Mouse (Mus musculus) CH12.LX (cell line): Measurements from ENCODE around the gene Dcst2. TPM values are rescaled to one million over a fixed set of nuclear protein-coding genes. Genes with fewer than 3 reads are reported as not detected.

Experiments
- DNase-seq: peaks from one replicate; pipeline ENCODE4 v3.0.0-alpha.2; 2013; ENCODE audit errors: extremely low read depth
- H3K27ac ChIP-seq: 2 replicates; pipeline ENCODE4 v1.5.1; 2012; ENCODE audit warnings: low read depth, mild to moderate bottlenecking, control low read depth, moderate library complexity; ENCODE audit not compliant: insufficient read depth
- H3K27me3 ChIP-seq: replicated peaks from 2 replicates; pipeline ENCODE3; 2012; ENCODE audit warnings: inconsistent platforms
- H3K36me3 ChIP-seq, 2 experiments: replicated peaks in 1 of 2; 2 replicates each; pipeline versions ENCODE3 to v1.6.1; 2012; ENCODE audit warnings: inconsistent platforms in 1 of 2, low read length in 1 of 2, mild to moderate bottlenecking in 1 of 2, mixed read lengths in 1 of 2, moderate library complexity in 1 of 2; ENCODE audit not compliant: control insufficient read depth in 1 of 2, insufficient read depth in 1 of 2
- H3K4me1 ChIP-seq, 2 experiments: 2 replicates each; pipeline ENCODE4 v1.6.1; 2012; ENCODE audit warnings: inconsistent platforms in 1 of 2, moderate library complexity in 1 of 2; ENCODE audit not compliant: insufficient read depth in 2 of 2, control insufficient read depth in 1 of 2
- H3K4me2 ChIP-seq: 2 replicates; pipeline ENCODE4 v1.6.1; 2012; ENCODE audit warnings: low read depth, mild to moderate bottlenecking, control low read depth; ENCODE audit not compliant: poor library complexity, insufficient read depth, severe bottlenecking
- H3K4me3 ChIP-seq, 3 experiments: fragments of 150-350 bp in 1 of 3; sonication (generic) in 1 of 3; replicated peaks in 1 of 3; 2 replicates each; pipeline versions ENCODE3 to v1.5.1; 2011 to 2012; ENCODE audit warnings: low read depth in 2 of 3, low read length in 2 of 3, mild to moderate bottlenecking in 2 of 3, moderate library complexity in 2 of 3, control low read depth in 1 of 3, improper control_type of control experiment in 1 of 3, inconsistent platforms in 1 of 3, mixed read lengths in 1 of 3; ENCODE audit not compliant: poor library complexity in 1 of 3
- H3K79me2 ChIP-seq: replicated peaks from 2 replicates; pipeline ENCODE4 v1.6.1; 2012; ENCODE audit warnings: mild to moderate bottlenecking, moderate library complexity; ENCODE audit not compliant: control insufficient read depth, poor library complexity, insufficient read depth, severe bottlenecking; ENCODE audit errors: extremely low read depth
- H3K9ac ChIP-seq: 2 replicates; pipeline ENCODE4 v1.6.1; 2012; ENCODE audit warnings: low read depth, mild to moderate bottlenecking, control low read depth, moderate library complexity; ENCODE audit not compliant: insufficient read depth
- H3K9me3 ChIP-seq: replicated peaks from 2 replicates; pipeline ENCODE3; 2012; ENCODE audit warnings: low read length, inconsistent platforms, mixed read lengths
- BHLHE40 ChIP-seq: IDR thresholded peaks from 2 replicates; pipeline ENCODE4 v1.6.1; 2011; ENCODE audit warnings: mild to moderate bottlenecking, low read depth, low read length, improper control_type of control experiment
- CHD1 ChIP-seq: IDR thresholded peaks from 2 replicates; pipeline ENCODE4 v1.6.1; 2012; ENCODE audit warnings: low read depth, low read length, improper control_type of control experiment, inconsistent platforms
- CTCF ChIP-seq, 2 experiments: IDR thresholded peaks in 1 of 2; conservative IDR thresholded peaks in 1 of 2; 2 replicates each; pipeline ENCODE4 v1.5.1; 2011 to 2012; ENCODE audit warnings: low read depth in 2 of 2, low read length in 2 of 2, improper control_type of control experiment in 1 of 2, inconsistent platforms in 1 of 2, mild to moderate bottlenecking in 1 of 2, moderate library complexity in 1 of 2
- ELF1 ChIP-seq: IDR thresholded peaks from 2 replicates; pipeline ENCODE4 v1.6.1; 2014; ENCODE audit warnings: low read depth, mild to moderate bottlenecking, inconsistent platforms, low read length, improper control_type of control experiment
- EP300 ChIP-seq: IDR thresholded peaks from 2 replicates; pipeline ENCODE4 v1.6.1; 2011; ENCODE audit warnings: low read length, improper control_type of control experiment
- GABPA ChIP-seq: IDR thresholded peaks from 2 replicates; pipeline ENCODE4 v1.6.1; 2012; ENCODE audit warnings: low read depth, low read length, improper control_type of control experiment, inconsistent platforms; ENCODE audit not compliant: insufficient replicate concordance
- HCFC1 ChIP-seq: IDR thresholded peaks from 2 replicates; pipeline ENCODE4 v1.6.1; 2012; ENCODE audit warnings: low read depth, mild to moderate bottlenecking, inconsistent platforms, low read length, improper control_type of control experiment
- JUND ChIP-seq: conservative IDR thresholded peaks from 2 replicates; pipeline ENCODE4 v1.6.1; 2011; ENCODE audit warnings: low read depth, low read length, improper control_type of control experiment
- KAT2A ChIP-seq: IDR thresholded peaks from 2 replicates; pipeline ENCODE4 v1.6.1; 2012; ENCODE audit warnings: low read length, improper control_type of control experiment, inconsistent platforms; ENCODE audit not compliant: insufficient replicate concordance
- MAZ ChIP-seq: IDR thresholded peaks from 2 replicates; pipeline ENCODE4 v1.6.1; 2012; ENCODE audit warnings: low read depth, mild to moderate bottlenecking, inconsistent platforms, low read length, improper control_type of control experiment, moderate library complexity
- MEF2A ChIP-seq: IDR thresholded peaks from 2 replicates; pipeline ENCODE4 v1.6.1; 2014; ENCODE audit warnings: low read depth, mild to moderate bottlenecking, inconsistent platforms, low read length, improper control_type of control experiment, borderline replicate concordance
- MXI1 ChIP-seq: IDR thresholded peaks from 2 replicates; pipeline ENCODE4 v1.6.1; 2011; ENCODE audit warnings: mild to moderate bottlenecking, low read depth, low read length, improper control_type of control experiment
- MYC ChIP-seq: IDR thresholded peaks from 2 replicates; pipeline ENCODE4 v1.6.1; 2011; ENCODE audit warnings: low read depth, mild to moderate bottlenecking, improper control_type of control experiment, low read length
- NELFE ChIP-seq: IDR thresholded peaks from 2 replicates; pipeline ENCODE4 v1.6.1; 2011; ENCODE audit warnings: low read depth, low read length, improper control_type of control experiment
- NRF1 ChIP-seq: IDR thresholded peaks from 2 replicates; pipeline ENCODE4 v1.6.1; 2014; ENCODE audit warnings: low read depth, mild to moderate bottlenecking, inconsistent platforms, low read length, improper control_type of control experiment, moderate library complexity
- POLR2A ChIP-seq: IDR thresholded peaks from 2 replicates; pipeline ENCODE4 v1.6.1; 2011; ENCODE audit warnings: low read depth, mild to moderate bottlenecking, improper control_type of control experiment, low read length
- RCOR1 ChIP-seq: conservative IDR thresholded peaks from 2 replicates; pipeline ENCODE4 v1.6.1; 2012; ENCODE audit warnings: low read depth, mild to moderate bottlenecking, inconsistent platforms, low read length, improper control_type of control experiment
- SIN3A ChIP-seq: IDR thresholded peaks from 2 replicates; pipeline ENCODE4 v1.6.1; 2012; ENCODE audit warnings: low read length, improper control_type of control experiment, inconsistent platforms
- SMC3 ChIP-seq: IDR thresholded peaks from 2 replicates; pipeline ENCODE4 v1.6.1; 2011; ENCODE audit warnings: low read depth, low read length, improper control_type of control experiment
- TBP ChIP-seq: conservative IDR thresholded peaks from 2 replicates; pipeline ENCODE4 v1.6.1; 2011; ENCODE audit warnings: low read depth, low read length, improper control_type of control experiment
- TCF12 ChIP-seq: IDR thresholded peaks from 2 replicates; pipeline ENCODE4 v1.6.1; 2014; ENCODE audit warnings: low read depth, mild to moderate bottlenecking, inconsistent platforms, low read length, improper control_type of control experiment
- ZKSCAN1 ChIP-seq: IDR thresholded peaks from 2 replicates; pipeline ENCODE4 v1.6.1; 2012; ENCODE audit warnings: low read depth, inconsistent platforms, low read length, improper control_type of control experiment, borderline replicate concordance
- ZMIZ1 ChIP-seq: IDR thresholded peaks from 2 replicates; pipeline ENCODE4 v1.6.1; 2012; ENCODE audit warnings: low read depth, mild to moderate bottlenecking, inconsistent platforms, low read length, improper control_type of control experiment
- dilution Hi-C: fragments of 300-500 bp; cut with MboI; formaldehyde crosslinking; loops from 2 replicates; pipeline ENCODE4 v1.14.3; 2020; ENCODE audit warnings: low sequenced_read_pairs; ENCODE audit not compliant: extremely low pct_unique_long_range_greater_than_20kb, extremely low pct_ligation_motif_present
- in situ Hi-C: fragments of 300-500 bp; cut with MboI; formaldehyde crosslinking; loops from 3 replicates; pipeline ENCODE4 v1.14.3; 2019; ENCODE audit warnings: low sequenced_read_pairs, low pct_ligation_motif_present, low pct_unique_long_range_greater_than_20kb, mixed read lengths
- polyA plus RNA-seq: library from polyadenylated mRNA; unstranded; fragments of >175 nt; gene quantifications from 2 replicates; pipeline ENCODE4 v1.2.1, GENCODE M21; 2012; ENCODE audit warnings: low read depth; ENCODE audit not compliant: insufficient read length
- total RNA-seq, 2 experiments: library from RNA; depleted of rRNA; stranded (reverse); fragments of 300-350 nt in 1 of 2; fragments of >200 nt in 1 of 2; gene quantifications; 2 replicates each; pipeline ENCODE4 v1.2.3; 2012 to 2014

Gene Dcst2
- total and polyA plus RNA-seq, 3 experiments, result 0.10 TPM; not detected in 2

GRCm38 (mm10) chr3:89314791-89315190 is 47.0 kb upstream of the Dcst2 start:
- H3K9me3 ChIP-seq, result peaks cover 5% of the 10 kb centered on the region
- TF ChIP-seq ZKSCAN1 (no peak), KAT2A (no peak)
- TF ChIP-seq, all 38 proteins: peak for 0
- 0 out of 2 replicates have a peak overlapping the region, but pooled peaks have one; percentile 58 for H3K4me2 ChIP-seq
- dilution Hi-C loops, result no loop called here
- H3K4me3 ChIP-seq, result peak overlapping the region in 2 of 3 experiments; percentile 45 to 50
- in situ Hi-C loops, result no loop called here
- H3K79me2 ChIP-seq, result no peaks in the 10 kb centered on the region
- H3K27me3 ChIP-seq, result peaks cover 29% of the 10 kb centered on the region
- H3K4me1 ChIP-seq, result peaks cover 25 to 56% of the 10 kb centered on the region in 2 experiments
- H3K27ac ChIP-seq, result no peak overlapping the region
- no peak for DNase-seq
- H3K9ac ChIP-seq, result no peak overlapping the region
- no peaks in the 10 kb centered on the region for H3K36me3 ChIP-seq

GRCm38 (mm10) chr3:89315195-89315929 is 46.4 kb upstream of the Dcst2 start:
- Histone ChIP-seq H3K4me1 (peaks cover 25 to 56% of the 10 kb centered on the region in 2 experiments), H3K4me2 (peak overlapping the region; percentile 58), H3K27ac (no peak overlapping the region), H3K9me3 (peaks cover 5% of the 10 kb centered on the region), H3K79me2 (no peaks in the 10 kb centered on the region), H3K9ac (peak overlapping the region; percentile 15; the same call in 1 of the 2 replicates), H3K4me3 (peak overlapping the region; percentile 30 to 50 (median 45)), H3K36me3 (no peaks in the 10 kb centered on the region), H3K27me3 (peaks cover 34% of the 10 kb centered on the region)
- peak; percentile 68 for DNase-seq
- dilution Hi-C loops (no loop called here), in situ Hi-C loops (no loop called here)
- TF ChIP-seq JUND (no peak), ELF1 (peak; percentile 17; the same call in 1 of the 2 replicates), EP300 (no peak), HCFC1 (no peak), RCOR1 (no peak), TBP (no peak), GABPA (no peak), SIN3A (no peak), SMC3 (peak; percentile 42), ZMIZ1 (no peak), NELFE (no peak), MEF2A (no peak), MYC (no peak), CTCF (conservative IDR thresholded peaks at IDR 0.05 in 1 of 2, IDR thresholded peaks at IDR 0.05 in 1 of 2; ENCODE audit: low read depth in 2 of 2, low read length in 2 of 2) (peak; percentile 60 to 72), MXI1 (peak; percentile 43; the same call in 1 of the 2 replicates), KAT2A (no peak), CHD1 (no peak), MAZ (peak; percentile 50; the same call in 1 of the 2 replicates), BHLHE40 (peak; percentile 17; the same call in 1 of the 2 replicates), POLR2A (peak; percentile 36; the same call in 1 of the 2 replicates), TCF12 (0 out of 2 replicates have a peak, but pooled peaks have one; percentile 36), NRF1 (no peak)
